Mouse (Mus musculus) heart, adult 18-20 months (tissue): ENCODE measurements at regions not wholly inside any gene's neighbourhood (a gene's known extent, or its start where the extent isn't known, plus 50 kb on each side); places are given as distances from the start of the nearest gene placed in this dataset.

Experiments
- DNase-seq, 2 experiments: peaks; one replicate each; pipeline ENCODE4 v3.0.0; 2021 to 2022; ENCODE audit warnings: mixed read lengths in 1 of 2

DNA sequence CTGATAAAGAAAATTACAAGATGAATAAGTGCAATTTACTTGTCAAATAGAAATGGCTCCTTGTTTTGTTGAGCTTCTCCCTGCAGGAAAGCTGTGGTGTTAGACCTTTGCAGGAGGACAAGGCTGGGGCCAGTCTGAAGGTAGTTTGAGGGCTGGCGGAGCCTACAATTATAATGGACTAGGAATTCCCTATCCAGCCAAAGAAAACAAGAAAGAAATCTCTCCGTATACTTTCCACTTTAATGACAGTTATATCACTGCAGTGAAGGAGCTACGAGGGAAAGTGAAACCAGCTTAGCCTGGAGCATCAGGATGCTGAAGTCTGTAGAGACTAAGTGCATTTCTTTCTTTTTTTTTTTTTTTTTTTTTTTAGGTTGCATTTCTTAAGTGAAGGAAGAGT, 104.8 kb upstream of the Sstr4 start:
- DNase-seq: peak; percentile 10 to 17

DNA sequence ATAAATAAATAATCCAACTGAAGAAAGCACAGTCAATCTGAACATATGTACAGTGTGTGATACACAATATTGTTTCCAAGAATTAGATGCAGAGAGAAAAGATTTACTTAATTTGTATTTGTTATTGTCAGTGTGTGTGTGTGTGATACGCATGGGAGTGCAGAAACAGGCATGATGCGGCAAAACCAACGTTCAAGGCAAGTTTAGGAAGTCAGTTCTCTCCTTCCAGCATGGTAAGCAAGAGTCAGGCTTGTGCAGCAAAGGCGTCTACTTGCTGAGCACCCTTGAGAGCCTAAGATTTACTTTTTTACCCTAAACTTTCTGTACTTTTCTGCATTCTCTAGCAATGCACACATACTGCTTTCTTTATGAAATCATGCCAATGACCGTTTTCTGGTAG, 102.7 kb upstream of the Sstr4 start:
- no peak for DNase-seq

DNA sequence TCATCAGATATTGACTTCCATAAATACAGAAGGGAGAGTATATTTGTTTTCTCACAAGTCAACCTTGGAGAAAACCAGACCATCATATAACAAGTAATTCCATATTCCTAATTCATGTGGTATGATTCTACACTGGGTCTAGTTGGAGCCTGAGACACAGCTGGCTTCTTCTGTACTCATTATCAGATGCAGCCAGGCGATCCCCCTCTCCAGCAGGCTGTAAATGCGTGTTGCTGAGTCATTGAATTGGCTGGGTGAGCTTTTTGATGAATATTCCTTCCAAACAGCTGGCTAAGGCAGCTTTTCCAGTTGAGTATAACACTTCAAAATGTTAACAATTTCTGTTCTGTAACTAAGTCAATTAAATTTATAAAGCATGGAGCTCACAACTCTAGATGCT, 102.2 kb upstream of the Sstr4 start:
- DNase-seq: peak; percentile 11 to 48

DNA sequence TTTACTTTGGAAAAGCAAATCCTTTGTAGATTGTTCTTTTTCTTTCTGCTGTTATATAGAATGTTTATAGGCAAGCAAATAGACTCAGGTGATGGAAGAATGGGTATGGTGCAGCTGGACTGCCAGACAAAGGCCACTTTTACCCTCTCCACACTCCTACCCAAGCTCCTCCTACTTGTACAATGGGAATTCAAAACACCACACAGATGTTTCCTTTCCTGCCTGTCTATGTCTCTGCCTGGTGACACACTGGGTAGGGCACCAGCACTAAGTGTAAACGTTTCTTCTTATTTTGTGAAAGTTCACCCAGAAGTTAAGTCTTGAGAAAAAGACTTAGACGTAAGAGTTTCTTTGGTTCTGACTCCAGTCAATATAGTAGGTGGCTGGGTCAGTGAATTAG, 94.3 kb upstream of the Sstr4 start:
- DNase-seq: no peak

DNA sequence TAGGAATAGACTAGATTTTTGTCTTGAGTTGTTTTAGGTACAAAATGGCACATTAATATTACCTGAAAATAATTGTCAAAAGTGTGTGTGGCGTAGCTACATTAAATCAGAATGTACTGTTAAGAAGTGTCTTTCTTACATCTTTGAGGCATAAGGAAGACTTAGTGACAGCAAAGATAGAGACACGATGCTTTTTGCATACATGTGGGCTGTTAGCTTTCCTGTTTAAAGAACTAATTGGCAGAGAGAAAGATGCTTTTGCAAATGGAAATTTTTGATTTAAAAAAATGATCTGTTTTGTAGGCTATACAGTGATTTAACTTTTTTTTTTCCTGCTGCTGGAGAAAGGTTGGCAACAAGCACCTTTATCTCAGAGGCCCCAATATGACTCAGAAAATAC, 82.9 kb upstream of the Sstr4 start:
- DNase-seq: no peak

DNA sequence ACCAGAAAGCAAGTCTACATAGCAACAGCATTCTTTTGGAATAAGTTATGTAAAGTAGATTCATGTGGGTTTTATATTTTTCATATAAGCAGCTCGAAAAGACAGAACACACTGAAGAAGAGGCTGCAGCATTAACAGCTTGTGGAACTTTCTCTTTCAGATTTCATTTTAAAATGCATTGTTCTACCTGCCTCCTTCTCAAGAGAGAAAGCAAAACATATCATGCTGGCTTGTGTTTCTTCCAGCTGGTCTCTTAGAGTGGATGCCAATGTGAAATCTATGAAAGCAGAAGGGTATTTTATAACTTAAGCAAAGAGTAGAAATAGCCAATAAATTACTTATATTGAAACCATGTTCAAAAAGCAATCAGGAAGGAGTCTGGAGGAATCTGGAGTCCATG, 74.2 kb upstream of the Sstr4 start:
- no peak for DNase-seq

DNA sequence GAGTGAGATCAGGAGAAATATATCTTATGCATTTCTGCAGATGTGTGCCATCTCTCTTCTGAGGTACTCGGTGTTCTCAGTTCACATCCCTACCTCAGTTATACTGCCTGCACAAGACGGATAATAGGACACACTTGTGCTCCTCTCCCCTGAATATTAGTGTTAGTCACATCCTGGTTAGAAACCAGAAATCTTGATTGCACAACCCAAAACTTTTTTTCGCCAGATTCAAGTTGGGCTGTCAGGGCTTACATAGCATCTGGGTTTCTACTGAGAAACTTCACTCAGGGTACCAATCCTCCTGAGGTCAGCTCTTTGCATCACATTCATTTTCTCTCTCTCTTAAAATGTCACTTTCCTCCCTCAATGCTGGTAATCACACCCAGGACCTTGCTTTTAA, 69.8 kb upstream of the Sstr4 start:
- DNase-seq: peak in 1 of 2 experiments; percentile 21

DNA sequence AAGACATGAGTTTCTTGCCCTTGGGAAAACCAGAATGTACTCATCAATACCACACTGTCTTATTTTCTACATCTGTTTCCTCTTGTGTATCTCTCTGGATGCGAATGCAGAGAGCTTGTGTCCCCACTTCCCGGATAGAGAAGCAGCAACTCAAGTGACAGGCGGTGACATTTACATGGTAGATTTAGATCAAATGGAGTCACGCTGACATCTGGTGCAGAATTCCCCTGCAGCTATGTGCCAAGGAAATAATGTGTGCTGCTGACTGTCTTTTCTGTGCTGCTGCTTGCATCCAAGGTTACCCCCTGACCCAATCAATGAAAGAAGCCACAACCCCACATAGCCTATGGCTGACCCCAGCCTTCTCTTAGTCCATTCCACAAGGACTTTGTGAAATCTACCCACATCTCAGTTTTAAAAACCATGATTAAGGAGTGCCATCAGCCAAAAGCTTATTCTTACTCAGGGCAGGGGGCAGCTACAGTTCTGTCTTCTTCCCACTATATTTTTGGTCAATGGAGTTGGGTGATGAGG, 69.2 kb upstream of the Sstr4 start:
- no peak for DNase-seq

DNA sequence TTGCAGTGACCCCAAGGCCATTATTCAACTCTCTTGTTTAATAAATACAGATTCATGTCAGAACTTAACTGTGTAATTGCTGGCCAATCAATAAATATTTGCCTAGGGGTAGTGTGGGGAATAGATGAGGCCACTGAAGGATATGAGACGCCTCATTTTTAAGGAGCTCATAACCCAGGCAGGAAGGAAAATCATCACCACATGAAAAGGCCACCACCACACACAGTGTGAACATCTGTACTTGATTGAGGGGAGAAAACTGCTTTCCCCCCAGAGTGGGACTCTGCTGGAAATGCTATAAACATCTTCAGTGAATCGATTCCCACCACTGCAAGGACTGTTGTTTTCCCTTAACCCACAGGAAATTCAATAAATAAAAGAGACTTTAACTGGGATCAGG, 68.7 kb upstream of the Sstr4 start:
- no peak for DNase-seq

DNA sequence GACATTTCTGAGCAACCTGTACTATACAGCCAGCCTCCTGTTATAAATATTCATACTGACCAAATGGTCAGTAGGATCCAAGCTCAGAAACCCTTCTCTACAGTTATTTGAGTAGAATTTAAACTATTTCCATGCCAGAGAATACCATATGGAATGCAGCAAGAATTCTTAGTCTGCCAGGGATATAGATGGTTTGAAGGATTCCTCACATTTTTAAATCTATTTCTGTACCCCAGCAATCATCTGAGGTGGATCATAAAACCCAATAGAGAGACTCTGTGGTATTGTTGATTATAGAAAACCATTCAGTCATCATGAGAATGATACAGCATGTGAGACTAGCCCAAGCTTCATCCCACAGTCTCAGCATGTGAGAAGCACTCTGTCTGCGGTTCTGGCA, 67.6 kb upstream of the Sstr4 start:
- no peak for DNase-seq

DNA sequence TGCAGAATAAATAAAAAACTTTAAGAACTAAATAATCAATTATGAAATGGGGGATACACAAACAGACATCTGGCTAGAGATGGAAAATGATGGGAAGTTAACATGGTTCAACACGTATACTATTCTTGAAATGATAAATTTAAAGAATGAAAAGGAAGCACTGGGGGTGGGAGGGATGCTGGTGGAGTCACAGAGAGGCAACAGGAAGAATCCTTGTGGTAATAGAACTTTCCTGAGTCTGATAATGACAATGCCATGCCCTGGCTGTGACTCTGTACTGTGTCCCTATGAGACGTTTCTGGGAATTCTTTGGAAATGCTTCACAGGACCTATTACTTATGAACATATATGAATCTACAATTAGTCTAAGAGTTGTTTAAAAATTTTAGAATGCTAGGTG, 64.8 kb upstream of the Sstr4 start:
- no peak for DNase-seq

DNA sequence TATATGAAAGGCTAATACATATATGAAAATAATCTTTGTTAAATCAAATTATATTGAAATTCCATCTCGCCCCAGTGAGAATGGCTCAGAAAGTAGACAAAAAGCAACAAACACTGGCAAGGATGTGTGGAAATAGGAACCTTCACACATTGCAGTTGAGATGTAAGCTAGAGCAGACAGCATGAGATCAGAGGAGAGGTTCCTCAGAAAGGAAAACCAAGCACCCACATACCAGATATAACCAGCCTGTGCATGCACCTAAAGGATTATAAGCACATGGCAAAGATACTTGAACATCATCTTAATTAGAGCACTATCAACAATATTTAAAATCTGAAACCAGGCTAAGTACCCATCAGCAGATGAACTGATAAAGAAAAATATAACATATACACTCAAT, 60.6 kb upstream of the Sstr4 start:
- no peak for DNase-seq

DNA sequence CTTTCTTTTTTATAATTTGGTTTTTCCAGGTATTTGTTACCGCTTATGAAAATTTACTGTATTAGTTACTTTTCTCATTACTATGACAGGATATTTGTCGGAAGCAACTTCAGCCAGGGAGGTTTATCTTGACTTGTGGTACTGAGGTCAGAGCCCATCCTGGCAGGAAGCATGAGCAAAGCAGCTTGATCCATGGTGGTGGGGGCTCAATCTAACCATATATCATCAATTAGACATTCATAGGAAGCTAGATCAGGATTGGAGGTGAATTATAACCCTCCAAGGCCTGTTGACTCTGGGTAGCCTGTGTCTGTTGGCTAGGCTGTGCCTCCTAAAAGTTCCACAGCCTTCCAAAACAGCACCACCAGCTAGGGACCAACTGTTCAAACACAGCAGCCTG, 58.5 kb upstream of the Sstr4 start:
- DNase-seq: no peak

DNA sequence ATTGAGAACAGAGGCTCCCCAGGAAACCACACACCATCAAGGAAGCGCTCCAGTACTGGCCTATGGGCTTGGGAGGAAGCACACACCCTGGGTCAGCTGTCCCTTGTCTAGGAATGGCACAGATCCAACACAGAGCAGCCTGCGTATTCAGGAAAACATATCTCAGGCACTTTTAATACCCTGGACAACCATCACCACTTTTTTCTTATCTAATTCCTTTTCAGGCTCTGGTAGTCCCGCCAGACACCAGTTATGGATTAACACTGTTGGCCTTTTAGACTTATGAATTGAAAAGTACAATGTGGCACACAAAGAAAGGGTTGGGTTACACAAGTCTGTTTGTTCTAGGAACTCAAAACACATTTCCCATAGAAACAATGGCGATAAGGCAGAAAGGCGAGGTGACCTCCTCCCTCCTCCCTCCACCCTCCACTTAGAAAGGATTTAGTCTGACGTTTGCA, 56.8 kb upstream of the Sstr4 start:
- peak; percentile 68 to 87 for DNase-seq

DNA sequence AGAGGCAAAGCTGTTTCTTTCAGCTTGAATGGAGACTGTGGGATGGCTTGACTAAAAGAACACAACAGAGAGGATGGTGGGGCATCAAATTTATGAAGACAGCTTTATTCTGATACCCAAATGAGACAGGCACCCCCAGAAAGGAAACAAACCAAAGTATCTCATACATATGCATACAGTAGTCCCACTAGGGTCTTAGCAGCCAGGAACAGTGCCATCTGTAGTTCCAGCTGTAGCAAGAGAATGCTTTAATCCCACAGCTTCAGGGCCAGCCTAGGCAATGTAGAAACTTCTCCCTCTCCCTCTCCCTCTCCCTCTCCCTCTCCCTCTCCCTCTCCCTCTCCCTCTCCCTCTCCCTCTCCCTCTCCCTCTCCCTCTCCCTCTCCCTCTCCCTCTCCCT, 56.2 kb upstream of the Sstr4 start:
- DNase-seq: no peak

DNA sequence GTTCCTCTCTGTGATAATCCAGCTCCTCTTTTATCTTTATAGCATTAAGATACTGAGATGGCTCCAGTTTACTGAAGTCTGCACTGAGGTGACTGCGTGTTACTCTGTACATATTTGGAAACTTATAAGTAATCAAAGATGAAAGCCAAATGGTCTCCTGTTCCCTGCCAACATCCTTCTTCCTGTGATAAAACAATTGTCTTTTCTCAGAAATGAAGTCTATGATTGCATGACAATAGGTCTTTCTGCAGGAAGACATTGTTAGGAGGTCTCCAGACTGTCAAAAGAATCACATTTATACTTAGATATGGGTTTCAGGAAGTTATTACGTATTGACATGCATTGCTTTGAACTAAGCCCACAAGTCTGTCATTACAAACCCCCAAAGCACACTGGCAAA, 51.0 kb upstream of the Sstr4 start:
- no peak for DNase-seq
